Mouse (Mus musculus) hindbrain, embryonic 12.5 days (tissue): ENCODE measurements around the gene Krtap1-3. TPM values are rescaled to one million over a fixed set of nuclear protein-coding genes. Genes with fewer than 3 reads are reported as not detected.
"Not testable (repeated sequence)": the region's sequence is repeated elsewhere in the genome, so short reads cannot be mapped to it uniquely, and the experiment has no call there.

Experiments
- ATAC-seq: fragments of 200-750 bp; cut with Nextera tagmentation; 2 replicates; pipeline ENCODE4 v1.8.0; 2017; ENCODE audit warnings: moderate TSS enrichment; ENCODE audit not compliant: low FRiP score
- H3K27ac ChIP-seq: fragments of 300-500 bp; sonication (generic); 2 replicates; pipeline ENCODE4 v1.5.1; 2016; ENCODE audit warnings: mild to moderate bottlenecking
- H3K27me3 ChIP-seq: fragments of 300-500 bp; sonication (generic); 2 replicates; pipeline ENCODE4 v1.6.1; 2016; ENCODE audit warnings: mild to moderate bottlenecking
- H3K36me3 ChIP-seq: fragments of 300-500 bp; sonication (generic); 2 replicates; pipeline ENCODE4 v1.6.1; 2016; ENCODE audit warnings: mild to moderate bottlenecking
- H3K4me1 ChIP-seq: fragments of 300-500 bp; sonication (generic); 2 replicates; pipeline ENCODE4 v1.6.1; 2016
- H3K4me2 ChIP-seq: fragments of 300-500 bp; sonication (generic); replicated peaks from 2 replicates; pipeline ENCODE4 v1.6.1; 2016; ENCODE audit warnings: mild to moderate bottlenecking
- H3K4me3 ChIP-seq: fragments of 300-500 bp; sonication (generic); 2 replicates; pipeline ENCODE4 v1.5.1; 2016; ENCODE audit warnings: mild to moderate bottlenecking
- H3K9ac ChIP-seq: fragments of 300-500 bp; sonication (generic); 2 replicates; pipeline ENCODE4 v1.6.1; 2016; ENCODE audit warnings: mild to moderate bottlenecking, moderate library complexity
- H3K9me3 ChIP-seq: fragments of 300-500 bp; sonication (generic); replicated peaks from 2 replicates; pipeline ENCODE4 v1.6.1; 2016; ENCODE audit warnings: mild to moderate bottlenecking
- WGBS: fragments of 180-500 bp; shearing (Covaris S2); methylation state at CpG from one replicate; pipeline ENCODE4 v1.1.7; 2016; 5-methylcytosine and 5-hydroxymethylcytosine counted together
- polyA plus RNA-seq: library from polyadenylated mRNA; unstranded; fragments of >200 nt; fragmentation: Nextera tagmentation; extraction: Ambion mirVana; gene quantifications from 2 replicates; pipeline ENCODE4 v1.2.1, GENCODE M21; 2016

Krtap1-3 gene
- polyA plus RNA-seq: not detected in 2 replicates

DNA sequence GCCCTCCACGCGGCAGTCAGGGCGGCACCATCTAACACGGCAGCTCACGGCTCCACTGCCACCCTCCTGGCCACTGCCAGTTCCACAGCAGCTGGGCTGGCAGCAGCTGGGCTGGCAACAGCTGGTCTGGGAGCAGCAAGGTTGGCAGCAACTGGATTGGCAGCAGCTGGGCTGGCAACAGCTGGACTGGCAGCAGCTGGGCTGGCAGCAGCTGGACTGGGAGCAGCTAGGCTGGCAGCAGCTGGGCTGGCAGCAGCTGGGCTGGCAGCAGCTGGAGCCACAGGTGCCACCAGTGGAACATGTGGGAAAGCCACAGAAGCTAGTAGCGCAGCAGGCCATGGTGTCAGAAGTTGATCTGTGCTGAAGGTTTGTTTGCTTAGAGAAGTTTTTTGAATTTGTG, at the start of gene Krtap1-3:
Gene Krtap1-3, minus strand, starts transcription at position 359 of the 400 bp plus-strand sequence.
- ATAC-seq: no peak
- WGBS: 87% methylated on average over 6 of the region's 6 CpGs
- no peaks in the 10 kb centered on the region for H3K27me3 ChIP-seq
- no peak within 1 kb of the TSS for H3K4me2 ChIP-seq
- H3K4me1 ChIP-seq: no peaks in the 10 kb centered on the region
- H3K36me3 ChIP-seq: no peaks in the 10 kb centered on the region
- H3K27ac ChIP-seq: no peak within 1 kb of the TSS
- no peak within 1 kb of the TSS for H3K9ac ChIP-seq
- no peak within 1 kb of the TSS for H3K4me3 ChIP-seq
- no peaks in the 10 kb centered on the region for H3K9me3 ChIP-seq

DNA sequence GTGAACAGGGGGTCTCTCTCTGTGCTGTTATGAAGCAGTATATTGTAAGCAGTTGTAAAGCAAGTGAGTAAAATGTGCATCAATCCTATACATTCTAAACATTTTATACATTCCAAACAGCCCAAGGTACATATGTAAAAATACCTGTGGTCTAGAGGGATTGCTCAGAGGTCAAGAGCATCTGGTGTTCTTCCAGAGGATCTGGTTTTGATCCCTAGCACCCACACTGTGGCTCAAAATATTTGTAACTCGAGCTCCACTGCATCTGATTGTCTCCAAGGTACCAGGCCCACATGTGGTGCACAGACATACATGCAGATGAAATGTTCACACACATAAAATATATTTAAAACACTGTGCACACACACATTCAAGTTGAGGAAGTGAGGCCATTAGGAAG, 49.8 kb upstream of the Krtap1-3 start:
- ATAC-seq: no peak
- Histone ChIP-seq H3K4me2 (no peak overlapping the region), H3K4me3 (no peak overlapping the region), H3K27me3 (no peaks in the 10 kb centered on the region), H3K9me3 (no peaks in the 10 kb centered on the region), H3K4me1 (no peaks in the 10 kb centered on the region), H3K27ac (no peak overlapping the region), H3K9ac (no peak overlapping the region), H3K36me3 (no peaks in the 10 kb centered on the region)
- 41% methylated on average over 1 of the region's 1 CpGs for WGBS

DNA sequence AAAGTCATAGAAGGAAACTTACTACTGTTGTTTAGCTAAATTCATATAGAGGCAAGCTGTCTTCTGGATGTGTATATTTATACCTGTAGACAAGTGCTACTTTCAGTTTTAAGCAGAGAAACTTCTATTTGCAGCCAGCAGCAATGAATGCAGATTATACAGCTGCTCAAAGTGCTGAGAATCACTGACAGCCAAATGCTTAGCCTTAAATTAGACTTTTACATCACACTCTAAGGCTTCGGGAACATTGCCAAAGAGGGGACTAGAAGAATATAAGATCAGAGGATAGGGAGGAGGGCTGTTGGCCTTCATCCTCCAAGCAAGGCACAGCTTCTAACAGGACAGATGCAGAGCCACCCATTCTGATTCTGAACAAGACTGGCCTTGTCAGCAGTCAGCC, 45.9 kb upstream of the Krtap1-3 start:
- no peak for ATAC-seq
- Histone ChIP-seq H3K4me2 (no peak overlapping the region), H3K36me3 (no peaks in the 10 kb centered on the region), H3K27ac (no peak overlapping the region), H3K9me3 (no peaks in the 10 kb centered on the region), H3K4me1 (no peaks in the 10 kb centered on the region), H3K9ac (no peak overlapping the region), H3K27me3 (no peaks in the 10 kb centered on the region), H3K4me3 (no peak overlapping the region)
- WGBS: 76% methylated on average over 1 of the region's 1 CpGs

DNA sequence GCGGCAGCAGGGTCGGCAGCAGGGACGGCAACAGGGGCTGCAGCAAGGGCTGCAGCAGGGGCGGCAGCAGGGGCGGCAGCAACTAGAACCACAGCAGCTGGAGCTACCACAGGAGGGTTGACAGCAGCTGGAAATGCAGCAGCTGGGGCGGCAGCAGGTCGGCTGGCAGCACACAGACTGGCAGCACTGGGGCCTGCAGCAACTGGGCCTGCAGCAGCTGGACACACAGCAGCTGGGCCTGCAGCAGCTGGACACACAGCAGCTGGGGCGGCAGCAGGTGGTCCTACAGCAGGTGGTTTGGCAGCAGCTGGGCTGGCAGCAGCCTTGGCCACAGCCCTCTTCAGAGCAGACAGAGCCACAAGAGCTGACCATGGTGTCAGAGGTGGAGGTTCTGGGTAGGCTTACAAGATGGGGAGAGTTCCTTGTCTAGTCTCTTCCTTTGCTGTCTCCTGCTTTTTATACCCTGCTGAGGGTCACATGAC, 43.6 kb upstream of the Krtap1-3 start, which contains the start of gene Krtap4-2:
Gene Krtap4-2, minus strand, starts transcription at position 432 of the 482 bp plus-strand sequence.
- H3K27me3 ChIP-seq: no peaks in the 10 kb centered on the region
- no peak within 1 kb of the TSS for H3K4me3 ChIP-seq
- no peak for ATAC-seq
- no peaks in the 10 kb centered on the region for H3K36me3 ChIP-seq
- H3K9ac ChIP-seq: no peak within 1 kb of the TSS
- H3K9me3 ChIP-seq: no peaks in the 10 kb centered on the region
- no peak within 1 kb of the TSS for H3K27ac ChIP-seq
- no peaks in the 10 kb centered on the region for H3K4me1 ChIP-seq
- no peak within 1 kb of the TSS for H3K4me2 ChIP-seq
- 42% methylated on average over 8 of the region's 8 CpGs for WGBS

DNA sequence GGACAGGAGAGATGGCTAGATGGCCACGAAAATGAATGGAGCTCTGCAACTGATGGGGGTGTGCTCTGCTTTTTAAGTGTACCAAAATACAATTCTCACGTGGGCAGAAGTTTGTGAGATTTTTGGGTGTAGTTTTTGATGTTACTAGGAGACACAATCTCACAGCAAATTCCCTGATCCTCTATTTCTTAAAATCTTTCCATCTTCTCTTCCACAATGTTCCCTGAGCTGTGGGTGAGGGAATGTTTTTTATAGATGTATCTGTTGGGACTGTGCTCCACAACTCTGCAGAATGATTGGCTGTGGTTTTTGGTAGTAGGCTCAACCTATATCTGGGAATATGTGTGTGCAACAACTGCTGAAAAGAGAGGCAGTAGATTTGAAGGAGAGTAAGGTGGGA, 42.2 kb upstream of the Krtap1-3 start:
- Histone ChIP-seq H3K4me1 (no peaks in the 10 kb centered on the region), H3K4me3 (no peak overlapping the region), H3K27me3 (no peaks in the 10 kb centered on the region), H3K9ac (no peak overlapping the region), H3K4me2 (no peak overlapping the region), H3K9me3 (no peaks in the 10 kb centered on the region), H3K27ac (no peak overlapping the region), H3K36me3 (no peaks in the 10 kb centered on the region)
- 76% methylated on average over 2 of the region's 2 CpGs for WGBS
- ATAC-seq: no peak

DNA sequence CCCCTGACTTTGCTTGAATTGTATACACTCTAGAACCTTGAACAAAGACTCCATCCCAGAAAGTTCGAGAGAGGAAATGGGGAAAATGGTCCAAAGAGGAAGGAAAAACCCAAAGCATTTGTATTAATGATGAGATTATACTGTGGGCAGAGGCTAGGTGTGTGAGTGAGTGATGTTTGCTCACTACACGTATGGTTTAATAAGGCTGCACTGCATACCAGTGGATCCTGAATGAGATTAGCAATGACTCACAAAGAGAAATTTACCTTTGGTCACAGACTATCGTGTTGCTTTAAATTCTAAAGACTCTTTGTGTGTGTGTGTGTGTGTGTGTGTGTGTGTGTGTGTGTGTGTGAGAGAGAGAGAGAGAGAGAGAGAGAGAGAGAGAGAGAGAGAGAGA, 39.8 kb upstream of the Krtap1-3 start:
- no peak overlapping the region for H3K27ac ChIP-seq
- H3K36me3 ChIP-seq: no peaks in the 10 kb centered on the region
- no peak overlapping the region for H3K4me3 ChIP-seq
- H3K4me2 ChIP-seq: no peak overlapping the region
- no peaks in the 10 kb centered on the region; the same call in 1 of the 2 replicates for H3K27me3 ChIP-seq
- no peaks in the 10 kb centered on the region for H3K4me1 ChIP-seq
- WGBS: 85% methylated on average over 3 of the region's 3 CpGs
- no peak for ATAC-seq
- H3K9ac ChIP-seq: no peak overlapping the region
- no peaks in the 10 kb centered on the region for H3K9me3 ChIP-seq

DNA sequence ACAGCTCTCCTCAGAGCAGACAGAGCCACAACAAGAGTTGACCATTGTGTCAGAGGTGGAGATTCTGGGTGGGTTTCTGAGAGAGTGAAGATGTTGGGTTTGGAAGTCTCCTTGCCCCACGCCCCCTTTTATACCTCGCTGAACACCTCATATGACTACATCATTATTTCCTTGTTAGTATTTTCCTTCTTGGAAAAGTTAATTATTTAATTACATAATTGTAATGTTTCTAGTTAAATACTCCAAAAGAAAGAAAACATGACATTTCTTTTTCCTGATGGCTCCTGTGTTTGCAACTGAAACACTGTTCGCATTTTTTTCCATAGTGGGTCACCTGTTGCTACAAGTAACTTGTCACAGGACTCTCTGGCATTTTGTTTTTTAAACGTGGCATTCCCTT, 37.0 kb upstream of the Krtap1-3 start, which contains the start of gene Krtap4-1:
Gene Krtap4-1, minus strand, starts transcription at position 101 of the 400 bp plus-strand sequence.
- no peak within 1 kb of the TSS for H3K4me3 ChIP-seq
- no peak within 1 kb of the TSS for H3K27ac ChIP-seq
- no peak within 1 kb of the TSS for H3K4me2 ChIP-seq
- H3K4me1 ChIP-seq: no peaks in the 10 kb centered on the region
- no peak for ATAC-seq
- H3K36me3 ChIP-seq: no peaks in the 10 kb centered on the region
- no peaks in the 10 kb centered on the region for H3K9me3 ChIP-seq
- no peaks in the 10 kb centered on the region; the same call in 1 of the 2 replicates for H3K27me3 ChIP-seq
- H3K9ac ChIP-seq: no peak within 1 kb of the TSS
- WGBS: 85% methylated on average over 4 of the region's 4 CpGs

DNA sequence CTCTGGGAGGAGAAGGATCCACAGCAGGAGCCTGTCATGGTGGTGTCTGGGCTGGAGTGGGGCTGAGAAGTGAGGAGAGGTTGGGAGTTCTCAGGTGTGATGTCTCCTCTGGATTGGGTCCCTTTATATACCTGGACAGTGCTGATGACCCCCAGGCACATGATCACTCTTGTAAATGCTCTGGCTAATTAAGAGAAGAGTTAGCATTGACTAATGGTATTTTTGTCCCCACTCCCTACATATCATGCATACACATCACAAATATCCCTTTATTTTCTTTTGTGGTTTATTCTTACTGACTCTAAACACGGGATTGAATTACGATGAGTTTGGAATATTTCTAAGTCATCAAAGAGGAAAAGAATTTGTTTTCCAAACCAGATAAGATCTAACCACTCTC, 29.2 kb upstream of the Krtap1-3 start, which contains the start of gene Gm11562:
Gene Gm11562, minus strand, starts transcription at position 101 of the 400 bp plus-strand sequence.
- Histone ChIP-seq H3K36me3 (no peaks in the 10 kb centered on the region), H3K9me3 (no peaks in the 10 kb centered on the region), H3K27me3 (no peaks in the 10 kb centered on the region), H3K4me3 (no peak within 1 kb of the TSS), H3K27ac (no peak within 1 kb of the TSS), H3K9ac (no peak within 1 kb of the TSS), H3K4me2 (no peak within 1 kb of the TSS), H3K4me1 (no peaks in the 10 kb centered on the region)
- 89% methylated on average over 2 of the region's 2 CpGs for WGBS
- ATAC-seq: no peak

DNA sequence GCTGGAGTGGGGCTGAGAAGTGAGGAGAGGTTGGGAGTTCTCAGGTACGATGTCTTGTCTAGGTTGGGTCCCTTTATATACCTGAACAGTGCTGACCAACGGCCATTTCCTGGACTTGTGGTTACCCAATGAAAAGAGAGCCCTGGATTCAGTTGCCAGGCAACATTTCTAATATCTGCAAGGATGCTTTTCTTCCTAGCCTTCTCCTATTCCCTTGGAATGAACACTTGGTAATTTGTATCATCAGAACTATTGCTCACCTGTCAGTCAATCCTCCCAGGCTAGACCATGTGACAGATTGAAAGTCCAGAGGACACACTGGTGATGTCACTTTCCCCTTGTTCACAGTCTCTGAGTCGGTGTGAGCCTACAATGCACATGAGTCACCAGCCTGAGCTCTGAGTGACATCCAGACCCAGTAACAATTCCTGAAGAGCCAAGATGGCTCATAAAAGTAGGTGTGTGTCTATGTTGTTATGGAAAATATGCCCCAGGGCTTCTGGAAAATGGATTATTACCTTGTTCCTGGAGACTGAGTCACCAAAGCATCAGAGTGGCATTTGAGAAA, 23.7 kb upstream of the Krtap1-3 start, which contains the start of gene Krtap2-4:
Gene Krtap2-4, minus strand, starts transcription at position 51 of the 568 bp plus-strand sequence.
- no peaks in the 10 kb centered on the region for H3K27me3 ChIP-seq
- H3K4me2 ChIP-seq: no peak within 1 kb of the TSS
- no peaks in the 10 kb centered on the region for H3K9me3 ChIP-seq
- H3K36me3 ChIP-seq: no peaks in the 10 kb centered on the region
- ATAC-seq: no peak
- H3K27ac ChIP-seq: no peak within 1 kb of the TSS
- H3K4me3 ChIP-seq: no peak within 1 kb of the TSS
- H3K4me1 ChIP-seq: no peaks in the 10 kb centered on the region
- WGBS: 80% methylated on average over 3 of the region's 3 CpGs
- H3K9ac ChIP-seq: no peak within 1 kb of the TSS

DNA sequence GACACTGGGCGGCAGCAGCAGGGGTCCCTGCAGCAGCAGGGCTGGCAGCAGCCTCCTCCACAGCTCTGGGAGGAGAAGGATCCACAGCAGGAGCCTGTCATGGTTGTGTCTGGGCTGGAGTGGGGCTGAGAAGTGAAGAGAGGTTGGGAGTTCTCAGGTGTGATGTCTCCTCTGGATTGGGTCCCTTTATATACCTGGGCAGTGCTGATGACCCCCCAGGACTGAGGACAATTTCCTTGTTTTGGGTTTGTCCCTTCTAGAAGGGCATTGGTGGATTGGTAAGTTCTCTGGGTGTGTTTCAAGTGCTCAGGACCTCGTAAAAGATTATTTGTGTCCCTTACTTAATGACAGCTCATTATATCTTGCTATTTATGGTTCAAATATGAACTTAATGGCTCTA, 18.9 kb upstream of the Krtap1-3 start, which contains the start of gene Gm11937:
Gene Gm11937, minus strand, starts transcription at position 101 of the 400 bp plus-strand sequence.
- not testable (repeated sequence) for ATAC-seq, H3K4me2 ChIP-seq, H3K4me3 ChIP-seq, H3K9me3 ChIP-seq, H3K27me3 ChIP-seq, H3K36me3 ChIP-seq, H3K27ac ChIP-seq, H3K4me1 ChIP-seq, H3K9ac ChIP-seq
- 84% methylated on average over 1 of the region's 2 CpGs for WGBS

DNA sequence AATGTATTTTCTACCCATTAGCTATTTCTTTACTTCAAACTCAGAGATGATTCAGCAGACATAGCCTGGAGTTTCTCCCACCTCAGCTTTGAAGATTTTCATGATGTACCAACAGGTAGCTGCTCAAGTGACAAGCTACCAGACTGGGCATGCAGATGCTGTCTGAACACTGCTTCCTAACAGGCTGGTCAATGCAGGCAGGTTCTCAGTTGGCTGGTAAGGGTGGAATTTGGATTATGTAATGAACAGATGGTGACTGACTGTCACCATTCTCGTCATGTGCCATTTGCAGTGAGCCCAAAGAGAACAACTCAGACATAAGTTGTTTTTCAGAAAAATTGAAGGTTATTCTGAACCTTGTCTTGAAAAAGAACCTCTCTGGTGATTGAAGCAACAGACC, 18.0 kb upstream of the Krtap1-3 start:
- H3K4me1 ChIP-seq: no peaks in the 10 kb centered on the region
- no peaks in the 10 kb centered on the region for H3K9me3 ChIP-seq
- no peak for ATAC-seq
- no peaks in the 10 kb centered on the region for H3K36me3 ChIP-seq
- no peak overlapping the region for H3K9ac ChIP-seq
- 62% methylated on average over 1 of the region's 1 CpGs for WGBS
- no peak overlapping the region for H3K4me3 ChIP-seq
- H3K4me2 ChIP-seq: no peak overlapping the region
- H3K27me3 ChIP-seq: no peaks in the 10 kb centered on the region
- H3K27ac ChIP-seq: no peak overlapping the region

DNA sequence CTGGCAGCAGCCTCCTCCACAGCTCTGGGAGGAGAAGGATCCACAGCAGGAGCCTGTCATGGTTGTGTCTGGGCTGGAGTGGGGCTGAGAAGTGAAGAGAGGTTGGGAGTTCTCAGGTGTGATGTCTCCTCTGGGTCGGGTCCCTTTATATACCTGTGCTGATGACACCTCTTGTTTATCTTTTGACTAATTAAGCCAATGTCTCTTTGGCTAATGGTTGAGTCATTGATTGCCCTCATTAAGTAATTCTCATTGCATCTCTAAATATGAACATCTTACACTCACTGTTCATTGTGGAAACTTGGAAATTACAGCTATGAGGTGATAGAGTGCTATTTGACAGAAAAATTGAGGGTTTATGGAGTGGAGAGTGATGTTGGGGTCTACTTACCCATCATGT, 12.1 kb upstream of the Krtap1-3 start, which contains the start of gene Gm11938:
Gene Gm11938, minus strand, starts transcription at position 101 of the 400 bp plus-strand sequence.
- WGBS: 73% methylated on average over 1 of the region's 1 CpGs

DNA sequence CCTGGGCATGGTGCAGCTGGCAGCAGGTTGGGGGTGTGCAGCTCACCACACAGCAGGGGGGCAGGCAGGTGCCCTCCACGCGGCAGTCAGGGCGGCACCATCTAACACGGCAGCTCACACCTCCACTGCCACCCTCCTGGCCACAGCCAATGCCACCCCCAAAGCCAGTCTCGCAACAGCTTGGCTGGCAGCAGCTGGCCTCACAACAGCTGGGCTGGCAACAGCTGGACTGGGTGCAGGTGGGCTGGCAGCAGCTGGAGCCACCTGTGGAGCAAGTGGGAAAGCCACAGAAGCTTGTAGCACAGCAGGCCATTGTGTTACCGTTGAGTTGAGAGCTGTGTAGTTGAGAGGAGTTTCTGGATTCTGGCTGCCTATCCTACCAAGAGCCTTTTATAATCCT, 6.6 kb upstream of the Krtap1-3 start, which contains the start of gene Krtap9-3:
Gene Krtap9-3, minus strand, starts transcription at position 364 of the 400 bp plus-strand sequence.
- H3K36me3 ChIP-seq, ATAC-seq, H3K9ac ChIP-seq, H3K27me3 ChIP-seq, H3K4me2 ChIP-seq, H3K9me3 ChIP-seq, H3K4me3 ChIP-seq, H3K27ac ChIP-seq, H3K4me1 ChIP-seq: not testable (repeated sequence)
- 78% methylated on average over 6 of the region's 6 CpGs for WGBS

More for the DNA sequence above, 12.1 kb upstream of the Krtap1-3 start, which contains the start of gene Gm11938:
- H3K36me3 ChIP-seq, H3K4me1 ChIP-seq, ATAC-seq, H3K9ac ChIP-seq, H3K4me2 ChIP-seq, H3K4me3 ChIP-seq, H3K27me3 ChIP-seq, H3K9me3 ChIP-seq, H3K27ac ChIP-seq: not testable (repeated sequence)
